ENCODE assay signal across 8 mouse cellular contexts in genomic region chr11:102297577-102298556, GRCm38 (mm10). TPM values are rescaled to one million over a fixed set of nuclear protein-coding genes. Genes with fewer than 3 reads are reported as not detected.
DNase-seq lines count a peak whose midpoint lies in the region; ATAC-seq and TF ChIP-seq lines count a peak whose summit lies in the region.

No protein-coding gene starts in this region.

- no peak for TF ChIP-seq CTCF in small intestine, adult 2 months (IDR thresholded peaks at IDR 0.05; ENCODE audit: extremely low read depth, insufficient read length, insufficient replicate concordance, low read depth, low read length)

- peaks cover 25% of the 10 kb centered on the region for H3K4me1 ChIP-seq in embryonic facial prominence, embryonic 15.5 days
- H3K4me1 ChIP-seq in limb, embryonic 11.5 days (ENCODE audit: control insufficient read depth, insufficient read depth, low read length): peaks cover 7% of the 10 kb centered on the region
- peaks cover 7% of the 10 kb centered on the region; the same call in 1 of the 2 replicates for H3K4me1 ChIP-seq in small intestine, adult 2 months (ENCODE audit: control insufficient read depth, insufficient read depth, insufficient read length, low read length)

- peak; percentile 6; the same call in 1 of the 2 replicates for ATAC-seq in embryonic facial prominence, embryonic 15.5 days (ENCODE audit: insufficient number of reproducible peaks, low FRiP score, low TSS enrichment, low read depth)
- ATAC-seq in limb, embryonic 11.5 days (ENCODE audit: insufficient number of reproducible peaks, low FRiP score, low TSS enrichment, low read depth): peak; percentile 55

- no peaks in the 10 kb centered on the region for H3K9me3 ChIP-seq in embryonic facial prominence, embryonic 15.5 days (replicated peaks)
- H3K9me3 ChIP-seq in limb, embryonic 11.5 days (ENCODE audit: control insufficient read depth, low read length): no peaks in the 10 kb centered on the region

- TF ChIP-seq POLR2A in small intestine, adult 2 months (IDR thresholded peaks at IDR 0.05; ENCODE audit: low read depth, low read length): no peak

- peak; percentile 40 for DNase-seq in embryo, embryonic 10 days (ENCODE audit: low spot score)
- no peak for DNase-seq in embryo, embryonic 9.5 days (ENCODE audit: extremely low spot score)
- peak; percentile 64 for DNase-seq in 416B (ENCODE audit: low read depth)
- DNase-seq in limb, embryonic 11.5 days (ENCODE audit: low spot score): no peak
- DNase-seq in frontal cortex, postnatal 36 days (ENCODE audit: low spot score in 2 of 2): no peak
- DNase-seq in kidney, adult 11 months: no peak

- peak overlapping the region; percentile 87 for H3K4me2 ChIP-seq in embryonic facial prominence, embryonic 15.5 days (replicated peaks)
- H3K4me2 ChIP-seq in limb, embryonic 11.5 days (ENCODE audit: low read depth, severe bottlenecking): peak overlapping the region; percentile 67

- peaks cover 13% of the 10 kb centered on the region for H3K36me3 ChIP-seq in embryonic facial prominence, embryonic 15.5 days
- H3K36me3 ChIP-seq in limb, embryonic 11.5 days (ENCODE audit: control insufficient read depth, insufficient read depth, low read length): peaks cover 7% of the 10 kb centered on the region
- H3K36me3 ChIP-seq in small intestine, adult 2 months (ENCODE audit: control insufficient read depth, insufficient read depth, low read length): peaks cover 3% of the 10 kb centered on the region

- no peaks in the 10 kb centered on the region for H3K27me3 ChIP-seq in embryonic facial prominence, embryonic 15.5 days
- H3K27me3 ChIP-seq in limb, embryonic 11.5 days (ENCODE audit: control insufficient read depth, insufficient read depth, low read length): no peaks in the 10 kb centered on the region
- H3K27me3 ChIP-seq in small intestine, adult 2 months (ENCODE audit: control insufficient read depth, insufficient read depth, low read length): no peaks in the 10 kb centered on the region

- peak overlapping the region; percentile 99 for H3K27ac ChIP-seq in embryonic facial prominence, embryonic 15.5 days (replicated peaks)
- H3K27ac ChIP-seq in limb, embryonic 11.5 days (replicated peaks; ENCODE audit: low read depth, low read length): peak overlapping the region; percentile 99
- peak overlapping the region; percentile 89 for H3K27ac ChIP-seq in small intestine, adult 2 months (ENCODE audit: insufficient read depth, low read depth, low read length)

- peak overlapping the region; percentile 58 for H3K9ac ChIP-seq in embryonic facial prominence, embryonic 15.5 days
- peak overlapping the region; percentile 56 for H3K9ac ChIP-seq in limb, embryonic 11.5 days (ENCODE audit: low read length)

- WGBS in embryonic facial prominence, embryonic 15.5 days: 23% methylated on average over 27 of the region's 27 CpGs
- 26% methylated on average over 27 of the region's 27 CpGs for WGBS in limb, embryonic 11.5 days
- 16% methylated on average over 27 of the region's 27 CpGs for WGBS in small intestine, adult 2 months

- peak overlapping the region; percentile 80 for H3K4me3 ChIP-seq in embryonic facial prominence, embryonic 15.5 days (replicated peaks)
- H3K4me3 ChIP-seq in limb, embryonic 11.5 days (ENCODE audit: low read depth, low read length): peak overlapping the region; percentile 90
- peak overlapping the region; percentile 68 for H3K4me3 ChIP-seq in small intestine, adult 2 months (ENCODE audit: low read depth, low read length)

RNA-seq across cellular contexts. Expression of gene Atxn7l3, which starts 1.4 kb away (rescaled TPM):
- polyA plus RNA-seq in embryonic facial prominence, embryonic 15.5 days (2015; fragmentation: Nextera tagmentation; extraction: Ambion mirVana): 18.4 and 20.0 TPM in 2 replicates
- polyA plus RNA-seq in limb, embryonic 11.5 days (2014; fragmentation: Nextera tagmentation; extraction: Ambion mirVana): 20.0 and 22.1 TPM in 2 replicates
- 15.1 and 30.2 TPM in 2 replicates for polyA plus RNA-seq in small intestine, adult 2 months (2012; rRNA removed)

RNA-seq across cellular contexts. Expression of gene Tmub2, which starts 13.1 kb away (rescaled TPM):
- polyA plus RNA-seq in embryonic facial prominence, embryonic 15.5 days (2015; fragmentation: Nextera tagmentation; extraction: Ambion mirVana): 58.3 and 59.5 TPM in 2 replicates
- 46.7 and 51.5 TPM in 2 replicates for polyA plus RNA-seq in limb, embryonic 11.5 days (2014; fragmentation: Nextera tagmentation; extraction: Ambion mirVana)
- 29.4 and 60.2 TPM in 2 replicates for polyA plus RNA-seq in small intestine, adult 2 months (2012; rRNA removed)

RNA-seq across cellular contexts. Expression of gene Ubtf, which starts 21.7 kb away (rescaled TPM):
- polyA plus RNA-seq in embryonic facial prominence, embryonic 15.5 days (2015; fragmentation: Nextera tagmentation; extraction: Ambion mirVana): 86.6 and 87.3 TPM in 2 replicates
- polyA plus RNA-seq in limb, embryonic 11.5 days (2014; fragmentation: Nextera tagmentation; extraction: Ambion mirVana): 87.0 and 91.4 TPM in 2 replicates
- polyA plus RNA-seq in small intestine, adult 2 months (2012; rRNA removed): 10.5 and 17.6 TPM in 2 replicates

RNA-seq across cellular contexts. Expression of gene Asb16, which starts 29.3 kb away (rescaled TPM):
- polyA plus RNA-seq in embryonic facial prominence, embryonic 15.5 days (2015; fragmentation: Nextera tagmentation; extraction: Ambion mirVana): 0.12 and 0.26 TPM in 2 replicates
- 0.13 and 0.33 TPM in 2 replicates for polyA plus RNA-seq in limb, embryonic 11.5 days (2014; fragmentation: Nextera tagmentation; extraction: Ambion mirVana)
- polyA plus RNA-seq in small intestine, adult 2 months (2012; rRNA removed): 0.29 and 1.8 TPM in 2 replicates

RNA-seq across cellular contexts. Expression of gene BC030867, which starts 49.2 kb away (rescaled TPM):
- 13.6 and 16.0 TPM in 2 replicates for polyA plus RNA-seq in embryonic facial prominence, embryonic 15.5 days (2015; fragmentation: Nextera tagmentation; extraction: Ambion mirVana)
- polyA plus RNA-seq in limb, embryonic 11.5 days (2014; fragmentation: Nextera tagmentation; extraction: Ambion mirVana): 26.9 and 27.8 TPM in 2 replicates
- polyA plus RNA-seq in small intestine, adult 2 months (2012; rRNA removed): 2.4 and 5.2 TPM in 2 replicates

Comparison
In these comparisons a context has a peak if more than half of its experiments do, and no peak if none do; other contexts are left out.
1. DNase-seq: peak in embryo, embryonic 10 days (single experiment) and 416B (single experiment); none in embryo, embryonic 9.5 days (single experiment), limb, embryonic 11.5 days (single experiment), frontal cortex, postnatal 36 days (0 of 2) and kidney, adult 11 months (single experiment).
2. Peak in every context shown above with its lines, with median percentiles within 50 percentile points of each other: H3K27ac ChIP-seq and H3K4me3 ChIP-seq.